Mouse (Mus musculus) G1E (cell line): ENCODE data around the gene Tubb5. TPM values are rescaled to one million over a fixed set of nuclear protein-coding genes. Genes with fewer than 3 reads are reported as not detected.

Source experiments
- ATAC-seq: 2 replicates; pipeline ENCODE4 v1.8.0; 2016; ENCODE audit warnings: mild to moderate bottlenecking; ENCODE audit not compliant: insufficient number of reproducible peaks, poor library complexity, low FRiP score, severe bottlenecking; ENCODE audit errors: extremely low read depth
- DNase-seq: peaks from one replicate; pipeline ENCODE4 v3.0.0; 2012; ENCODE audit warnings: low spot score
- H3K27me3 ChIP-seq: 2 replicates; pipeline ENCODE4 v1.6.1; 2012; ENCODE audit warnings: mild to moderate bottlenecking, low read length, inconsistent platforms; ENCODE audit not compliant: insufficient read depth
- H3K36me3 ChIP-seq: replicated peaks from 2 replicates; pipeline ENCODE3; 2012; ENCODE audit warnings: mild to moderate bottlenecking, inconsistent platforms
- H3K4me1 ChIP-seq: 2 replicates; pipeline ENCODE4 v1.6.1; 2012; ENCODE audit warnings: low read depth, low read length, inconsistent platforms, mixed read lengths; ENCODE audit not compliant: insufficient read depth
- H3K4me3 ChIP-seq: 2 replicates; pipeline ENCODE4 v1.5.1; 2012; ENCODE audit warnings: low read depth, mild to moderate bottlenecking, inconsistent platforms, low read length, moderate library complexity, mixed read lengths
- H3K9me3 ChIP-seq: replicated peaks from 2 replicates; pipeline ENCODE4 v1.6.1; 2012; ENCODE audit warnings: inconsistent platforms
- CTCF ChIP-seq: IDR thresholded peaks from 2 replicates; pipeline ENCODE4 v1.5.1; 2012; ENCODE audit warnings: low read depth, low read length, inconsistent platforms, mixed read lengths
- GATA1 ChIP-seq: IDR thresholded peaks from 2 replicates; pipeline ENCODE4 v1.6.1; 2012; ENCODE audit warnings: borderline replicate concordance, low read length, inconsistent platforms, mixed read lengths
- GATA2 ChIP-seq: IDR thresholded peaks from 2 replicates; pipeline ENCODE4 v1.6.1; 2012; ENCODE audit warnings: low read depth, low read length, inconsistent platforms, borderline replicate concordance
- POLR2AphosphoS5 ChIP-seq: IDR thresholded peaks from 2 replicates; pipeline ENCODE4 v1.6.1; 2012; ENCODE audit warnings: low read depth, low read length, inconsistent platforms; ENCODE audit not compliant: insufficient replicate concordance
- TAL1 ChIP-seq: conservative IDR thresholded peaks from 2 replicates; pipeline ENCODE4 v1.6.1; 2012; ENCODE audit warnings: low read depth, low read length, inconsistent platforms, mixed read lengths
- polyA plus RNA-seq: library from polyadenylated mRNA; stranded (reverse); fragments of >175 nt; gene quantifications from 2 replicates; pipeline ENCODE4 v1.2.3, GENCODE M21; 2012
- total RNA-seq, 2 experiments: library from RNA; stranded (forward) in 1 of 2; stranded (reverse) in 1 of 2; fragments of 200-1000 nt in 1 of 2; fragments of >200 nt in 1 of 2; fragmentation: Nextera tagmentation in 1 of 2; gene quantifications; 2 replicates each; pipeline ENCODE4 v1.2.3; 2014 to 2017

Gene Tubb5
- total RNA-seq (2014; fragmentation: Nextera tagmentation) (677 and 817 TPM in 2 replicates), total RNA-seq (2017) (849 and 1,028 TPM in 2 replicates), polyA plus RNA-seq (299 and 510 TPM in 2 replicates)

DNA sequence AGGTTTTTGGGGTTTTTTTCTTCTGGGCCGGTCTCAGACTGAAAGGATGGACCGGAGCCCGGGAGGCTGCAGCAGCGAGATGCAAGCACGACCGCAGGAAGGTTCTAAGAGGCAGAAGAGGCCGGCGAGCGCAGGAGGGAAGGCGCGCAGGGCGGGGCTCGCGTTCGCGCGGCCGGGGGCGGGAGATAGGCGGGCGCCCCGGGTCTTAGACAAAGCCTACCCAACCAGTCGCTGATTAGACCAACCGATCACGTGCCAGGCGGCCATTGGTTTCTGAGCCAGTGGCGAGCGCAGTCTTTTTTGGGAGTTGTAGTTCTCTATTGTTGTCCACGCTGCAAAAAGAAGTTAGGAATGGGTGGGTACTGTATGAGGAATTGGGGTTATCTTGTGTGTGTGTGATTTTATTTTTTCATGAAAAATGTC is at the start of gene Tubb5:
Gene Tubb5, minus strand, starts transcription at position 185 of the 423 bp plus-strand sequence.
- H3K9me3 ChIP-seq: no peaks in the 10 kb centered on the region
- peak within 1 kb of the TSS; percentile 73 for H3K4me3 ChIP-seq
- ATAC-seq (peak; percentile 36), DNase-seq (peak; percentile 87)
- no peak for TF ChIP-seq GATA1
- no peak for TF ChIP-seq CTCF
- no peak for TF ChIP-seq GATA2
- TF ChIP-seq POLR2AphosphoS5: no peak
- TF ChIP-seq TAL1: no peak
- peaks cover 49% of the 10 kb centered on the region for H3K4me1 ChIP-seq
- H3K27me3 ChIP-seq: no peaks in the 10 kb centered on the region
- H3K36me3 ChIP-seq: peaks cover 41% of the 10 kb centered on the region

DNA sequence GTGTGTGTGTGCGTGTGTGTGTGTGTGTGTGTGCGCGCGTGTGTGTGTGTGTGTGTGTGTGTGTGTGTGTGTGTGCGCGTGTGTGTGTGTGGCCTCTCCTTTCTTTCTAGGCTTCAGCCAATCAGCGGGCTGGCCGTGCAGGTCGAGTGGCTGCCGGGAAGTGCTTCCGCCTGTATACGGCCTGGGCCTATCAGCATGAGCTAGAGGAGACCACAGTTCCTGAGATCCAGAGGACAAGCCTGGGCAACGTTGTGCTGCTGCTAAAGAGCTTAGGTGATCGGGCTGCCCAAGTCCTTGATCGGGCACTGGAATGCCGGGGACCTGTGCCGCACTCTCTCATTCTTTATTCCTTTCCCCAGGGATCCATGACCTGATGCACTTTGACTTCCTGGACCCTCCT is 49.6 kb upstream of the Tubb5 start:
- DNase-seq (no peak), ATAC-seq (no peak)
- Histone ChIP-seq H3K27me3 (no peaks in the 10 kb centered on the region), H3K9me3 (no peaks in the 10 kb centered on the region), H3K4me1 (peaks cover 3% of the 10 kb centered on the region), H3K4me3 (no peak overlapping the region), H3K36me3 (peaks cover 99% of the 10 kb centered on the region)
- no peak for TF ChIP-seq GATA1
- TF ChIP-seq TAL1: no peak
- no peak for TF ChIP-seq CTCF

DNA sequence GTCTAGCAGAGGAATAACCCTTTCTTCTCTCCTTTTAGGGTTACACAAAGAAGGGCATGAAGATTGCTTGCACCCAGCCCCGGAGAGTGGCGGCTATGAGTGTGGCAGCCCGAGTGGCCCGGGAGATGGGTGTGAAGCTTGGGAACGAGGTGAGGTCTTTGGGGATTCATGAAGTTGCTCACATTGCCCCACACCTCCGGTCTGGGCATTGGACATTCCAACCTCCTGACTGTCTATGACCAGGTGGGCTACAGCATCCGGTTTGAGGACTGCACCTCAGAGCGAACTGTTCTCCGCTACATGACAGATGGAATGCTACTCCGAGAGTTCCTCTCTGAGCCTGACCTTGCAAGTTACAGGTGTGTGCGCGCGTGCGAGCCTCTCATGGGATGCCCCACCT is 45.7 kb upstream of the Tubb5 start:
- Histone ChIP-seq H3K4me1 (peaks cover 22% of the 10 kb centered on the region), H3K27me3 (no peaks in the 10 kb centered on the region), H3K9me3 (no peaks in the 10 kb centered on the region), H3K4me3 (no peak overlapping the region), H3K36me3 (peaks cover 80% of the 10 kb centered on the region)
- no peak for TF ChIP-seq CTCF
- TF ChIP-seq TAL1: no peak
- TF ChIP-seq POLR2AphosphoS5: no peak
- no peak for TF ChIP-seq GATA2
- no peak for TF ChIP-seq GATA1
- ATAC-seq (no peak), DNase-seq (no peak)

DNA sequence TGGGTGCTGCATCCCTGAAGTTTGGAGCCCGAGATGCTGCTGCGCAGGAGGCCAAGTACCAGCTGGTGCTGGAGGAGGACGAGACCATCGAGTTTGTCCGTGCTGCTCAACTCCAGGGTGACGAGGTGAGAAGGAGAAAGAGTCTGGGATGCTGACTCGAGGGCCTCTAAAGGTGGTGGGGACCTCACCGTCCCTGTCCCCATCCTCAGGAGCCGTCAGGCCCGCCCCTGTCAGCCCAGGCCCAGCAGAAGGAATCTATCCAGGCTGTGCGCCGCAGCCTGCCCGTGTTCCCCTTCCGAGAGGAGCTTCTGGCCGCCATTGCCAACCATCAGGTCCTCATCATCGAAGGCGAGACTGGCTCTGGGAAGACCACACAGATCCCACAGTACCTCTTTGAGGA is 44.8 kb upstream of the Tubb5 start:
- H3K4me3 ChIP-seq: no peak overlapping the region
- DNase-seq: no peak
- peaks cover 22% of the 10 kb centered on the region for H3K4me1 ChIP-seq
- H3K36me3 ChIP-seq: peaks cover 72% of the 10 kb centered on the region
- ATAC-seq: no peak
- H3K9me3 ChIP-seq: no peaks in the 10 kb centered on the region
- TF ChIP-seq GATA2 (no peak), TAL1 (no peak), CTCF (no peak), GATA1 (no peak), POLR2AphosphoS5 (no peak)
- no peaks in the 10 kb centered on the region for H3K27me3 ChIP-seq

DNA sequence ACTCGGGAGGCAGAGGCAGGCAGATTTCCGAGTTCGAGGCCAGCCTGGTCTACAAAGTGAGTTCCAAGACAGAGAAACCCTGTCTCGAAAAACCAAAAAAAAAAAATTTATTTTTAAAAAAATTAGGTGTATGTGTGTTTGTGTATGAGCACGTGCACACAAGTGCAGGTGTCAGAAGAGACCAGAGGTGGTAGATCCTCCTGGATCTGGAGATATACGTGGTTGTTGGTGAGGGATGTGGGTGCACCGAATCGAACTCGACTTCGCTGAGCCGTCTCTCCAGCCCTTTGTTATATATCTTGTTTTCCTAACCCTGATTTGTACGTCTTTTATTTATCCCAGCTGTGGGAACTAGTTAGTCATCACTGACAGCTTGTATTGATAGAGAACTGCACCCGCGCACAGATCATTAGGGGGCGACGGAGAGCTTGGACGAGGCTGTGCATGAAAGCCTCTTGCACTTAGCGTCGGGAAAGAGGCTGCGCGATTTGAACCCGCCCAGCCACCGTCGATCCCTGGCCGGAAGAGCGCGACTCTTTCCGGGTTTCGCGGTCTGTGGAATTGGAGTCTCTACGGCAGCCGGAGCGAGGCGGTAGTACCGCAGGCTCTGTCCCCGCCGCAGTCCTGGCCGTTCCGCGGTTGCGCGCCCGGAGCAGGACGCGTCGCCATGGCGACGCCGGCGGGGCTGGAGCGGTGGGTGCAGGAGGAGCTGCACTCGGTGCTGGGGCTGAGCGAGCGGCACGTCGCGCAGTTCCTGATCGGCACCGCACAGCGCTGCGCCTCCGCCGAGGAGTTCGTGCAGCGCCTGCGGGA is 41.3 kb upstream of the Tubb5 start, which contains the start of gene Dhx16:
Gene Dhx16, plus strand, starts transcription at position 575 of the 813 bp plus-strand sequence.
- H3K4me1 ChIP-seq: peaks cover 34% of the 10 kb centered on the region
- peak within 1 kb of the TSS; percentile 99 for H3K4me3 ChIP-seq
- DNase-seq: peak; percentile 82
- H3K27me3 ChIP-seq: no peaks in the 10 kb centered on the region
- TF ChIP-seq TAL1 (no peak), POLR2AphosphoS5 (no peak), GATA2 (no peak), CTCF (no peak), GATA1 (no peak)
- no peaks in the 10 kb centered on the region for H3K9me3 ChIP-seq
- peak; percentile 77 for ATAC-seq
- H3K36me3 ChIP-seq: peaks cover 56% of the 10 kb centered on the region

DNA sequence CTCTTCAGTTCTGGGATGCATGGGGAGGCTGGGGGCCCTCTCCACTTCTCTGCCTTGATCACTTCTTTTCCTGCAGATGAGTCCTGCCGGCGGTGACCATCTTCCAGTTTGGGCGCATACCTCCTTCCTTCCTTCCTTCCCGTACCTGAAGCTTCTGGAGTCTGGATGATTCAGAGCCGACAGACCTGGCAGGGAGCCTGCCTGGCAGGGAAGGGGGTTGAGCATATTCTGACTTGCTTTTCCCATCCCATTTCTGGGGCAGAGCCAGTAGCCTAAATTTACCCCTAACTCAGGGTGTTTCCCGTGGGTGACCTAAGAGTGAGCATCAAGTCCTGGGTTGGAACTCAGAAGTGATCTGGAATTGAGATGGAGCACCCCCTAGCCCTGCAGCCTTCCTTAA is 36.6 kb upstream of the Tubb5 start:
- DNase-seq: no peak
- Histone ChIP-seq H3K4me1 (peaks cover 56% of the 10 kb centered on the region), H3K4me3 (no peak overlapping the region), H3K9me3 (peaks cover 4% of the 10 kb centered on the region; the same call in 1 of the 2 replicates), H3K36me3 (peaks cover 47% of the 10 kb centered on the region), H3K27me3 (no peaks in the 10 kb centered on the region)
- ATAC-seq: no peak
- TF ChIP-seq POLR2AphosphoS5 (no peak), TAL1 (no peak), GATA2 (no peak), CTCF (no peak), GATA1 (no peak)
